Mouse (Mus musculus): ENCODE data around the gene Tmem63a.

GRCm38 (mm10) chr1:180904039-180904814, 37.9 kb upstream of the Tmem63a start, which contains the start of gene Pycr2:
- TF ChIP-seq EP300 (IDR thresholded peaks at IDR 0.05): no peak
- TF ChIP-seq CTCF (IDR thresholded peaks at IDR 0.05): no peak
